Mouse (Mus musculus) stomach, embryonic 15.5 days (tissue): ENCODE data around the gene Trpm5. TPM values are rescaled to one million over a fixed set of nuclear protein-coding genes. Genes with fewer than 3 reads are reported as not detected.

Experiments
- polyA plus RNA-seq: library from polyadenylated mRNA; unstranded; fragments of >200 nt; fragmentation: Nextera tagmentation; extraction: Ambion mirVana; gene quantifications from 2 replicates; pipeline ENCODE4 v1.2.1, GENCODE M21; 2015

The Trpm5 gene
- polyA plus RNA-seq, 1 experiment from 2014 or later, result 14.1 TPM

Other genes with a start within 250 kb of the Trpm5 start
- gene Th, start 163.5 kb downstream of the Trpm5 start, polyA plus RNA-seq, result 3.4 and 5.7 TPM in 2 replicates
- 5.5 and 6.1 TPM in 2 replicates for gene Ascl2, start 125.4 kb downstream of the Trpm5 start, polyA plus RNA-seq
- 3.6 and 7.3 TPM in 2 replicates for gene Tspan32, start 89.6 kb downstream of the Trpm5 start, polyA plus RNA-seq
- gene Cd81, start 41.9 kb downstream of the Trpm5 start, polyA plus RNA-seq, result 551 and 575 TPM in 2 replicates
- 78.7 and 84.8 TPM in 2 replicates for gene Tssc4, start 25.4 kb downstream of the Trpm5 start, polyA plus RNA-seq
- gene Kcnq1, start 11.7 kb upstream of the Trpm5 start, polyA plus RNA-seq, result 9.1 and 13.2 TPM in 2 replicates